Mouse (Mus musculus): ENCODE data around the gene Meox1. TPM values are rescaled to one million over a fixed set of nuclear protein-coding genes. Genes with fewer than 3 reads are reported as not detected.
A peak's percentile ranks its signal among the peaks of the same experiment; 100 is the strongest.

Meox1 gene
- polyA plus RNA-seq (2015; fragmentation: Nextera tagmentation; extraction: Ambion mirVana), result 15.2 and 15.5 TPM in 2 replicates

DNA sequence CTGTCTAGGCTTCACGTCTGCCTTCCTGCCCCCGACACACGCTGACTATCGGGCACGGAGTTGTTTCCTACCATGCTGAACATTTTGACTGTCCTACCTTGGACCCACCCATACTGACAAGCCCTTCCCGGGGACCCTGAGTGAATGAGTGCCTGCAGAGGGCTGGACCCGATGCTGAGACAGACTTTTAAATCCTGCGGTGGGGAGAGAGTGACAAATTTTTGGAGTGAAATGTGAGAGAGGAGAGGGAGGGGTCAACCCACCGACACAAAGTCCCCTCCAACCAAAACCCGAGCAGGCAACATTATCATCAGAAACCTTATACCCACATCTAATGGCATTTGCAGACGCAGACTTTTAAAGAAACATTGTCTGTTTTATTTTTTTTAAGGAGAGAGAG, at the start of gene Meox1:
TSS of gene Meox1 (minus strand) at position 171 of the 400 bp plus-strand sequence.
- H3K9ac ChIP-seq (replicated peaks; ENCODE audit: low read length), result peak within 1 kb of the TSS; percentile 61
- 7% methylated on average over 11 of the region's 11 CpGs for WGBS
- H3K9me3 ChIP-seq (ENCODE audit: low read length), result no peaks in the 10 kb centered on the region
- peaks cover 58% of the 10 kb centered on the region for H3K4me1 ChIP-seq (ENCODE audit: insufficient read depth, low read length)
- no peaks in the 10 kb centered on the region for H3K36me3 ChIP-seq (ENCODE audit: insufficient read depth, low read length)
- peaks cover 19% of the 10 kb centered on the region for H3K27me3 ChIP-seq (ENCODE audit: insufficient read depth, low read length)
- peak within 1 kb of the TSS; percentile 46 for H3K4me2 ChIP-seq (replicated peaks; ENCODE audit: low read depth, low read length)
- H3K27ac ChIP-seq (ENCODE audit: low read length), result peak within 1 kb of the TSS; percentile 26
- ATAC-seq (ENCODE audit: low FRiP score, low TSS enrichment), result peak; percentile 24; the same call in 1 of the 2 replicates
- H3K4me3 ChIP-seq (ENCODE audit: low read length), result peak within 1 kb of the TSS; percentile 31

- H3K27ac ChIP-seq (ENCODE audit: low read length), result no peak overlapping the region
- WGBS, result 57% methylated on average over 3 of the region's 3 CpGs
- H3K27me3 ChIP-seq (ENCODE audit: insufficient read depth, low read length), result no peaks in the 10 kb centered on the region
- no peak overlapping the region for H3K9ac ChIP-seq (replicated peaks; ENCODE audit: low read length)
- ATAC-seq (ENCODE audit: low FRiP score, low TSS enrichment), result no peak
- no peak overlapping the region for H3K4me2 ChIP-seq (replicated peaks; ENCODE audit: low read depth, low read length)
- no peaks in the 10 kb centered on the region for H3K36me3 ChIP-seq (ENCODE audit: insufficient read depth, low read length)
- H3K4me3 ChIP-seq (ENCODE audit: low read length), result no peak overlapping the region
- no peaks in the 10 kb centered on the region for H3K9me3 ChIP-seq (ENCODE audit: low read length)
- H3K4me1 ChIP-seq (ENCODE audit: insufficient read depth, low read length), result peaks cover 10% of the 10 kb centered on the region
Observed at GRCm38 (mm10) chr11:101943055-101943454, 48.9 kb upstream of the Meox1 start.

GRCm38 (mm10) chr11:101937108-101937507, 42.9 kb upstream of the Meox1 start:
- Histone ChIP-seq H3K36me3 (ENCODE audit: insufficient read depth, low read length) (no peaks in the 10 kb centered on the region), H3K27me3 (ENCODE audit: insufficient read depth, low read length) (0 out of 2 replicates have a peak, but pooled peaks cover 2% of the 10 kb centered on the region), H3K4me2 (replicated peaks; ENCODE audit: low read depth, low read length) (peak overlapping the region; percentile 81), H3K9me3 (ENCODE audit: low read length) (no peaks in the 10 kb centered on the region), H3K4me1 (ENCODE audit: insufficient read depth, low read length) (peaks cover 23% of the 10 kb centered on the region), H3K27ac (ENCODE audit: low read length) (no peak overlapping the region), H3K9ac (replicated peaks; ENCODE audit: low read length) (peak overlapping the region; percentile 70), H3K4me3 (ENCODE audit: low read length) (peak overlapping the region; percentile 46)
- ATAC-seq (ENCODE audit: low FRiP score, low TSS enrichment), result peak; percentile 46; the same call in 1 of the 2 replicates
- 0% methylated on average over 32 of the region's 32 CpGs for WGBS

GRCm38 (mm10) chr11:101936421-101936820, 42.2 kb upstream of the Meox1 start:
- ATAC-seq (ENCODE audit: low FRiP score, low TSS enrichment), result no peak
- H3K27ac ChIP-seq (ENCODE audit: low read length), result no peak overlapping the region
- no peak overlapping the region for H3K4me3 ChIP-seq (ENCODE audit: low read length)
- H3K9me3 ChIP-seq (ENCODE audit: low read length), result no peaks in the 10 kb centered on the region
- peak overlapping the region; percentile 81; the same call in 1 of the 2 replicates for H3K4me2 ChIP-seq (replicated peaks; ENCODE audit: low read depth, low read length)
- H3K27me3 ChIP-seq (ENCODE audit: insufficient read depth, low read length), result 0 out of 2 replicates have a peak, but pooled peaks cover 2% of the 10 kb centered on the region
- 39% methylated on average over 7 of the region's 7 CpGs for WGBS
- H3K4me1 ChIP-seq (ENCODE audit: insufficient read depth, low read length), result peaks cover 23% of the 10 kb centered on the region
- no peaks in the 10 kb centered on the region for H3K36me3 ChIP-seq (ENCODE audit: insufficient read depth, low read length)
- H3K9ac ChIP-seq (replicated peaks; ENCODE audit: low read length), result no peak overlapping the region

GRCm38 (mm10) chr11:101935743-101936142, 41.6 kb upstream of the Meox1 start:
- Histone ChIP-seq H3K4me2 (replicated peaks; ENCODE audit: low read depth, low read length) (no peak overlapping the region), H3K27me3 (ENCODE audit: insufficient read depth, low read length) (0 out of 2 replicates have a peak, but pooled peaks cover 2% of the 10 kb centered on the region), H3K4me1 (ENCODE audit: insufficient read depth, low read length) (peaks cover 23% of the 10 kb centered on the region), H3K9me3 (ENCODE audit: low read length) (no peaks in the 10 kb centered on the region), H3K36me3 (ENCODE audit: insufficient read depth, low read length) (no peaks in the 10 kb centered on the region), H3K27ac (ENCODE audit: low read length) (no peak overlapping the region), H3K9ac (replicated peaks; ENCODE audit: low read length) (no peak overlapping the region), H3K4me3 (ENCODE audit: low read length) (no peak overlapping the region)
- WGBS, result 27% methylated on average over 3 of the region's 3 CpGs
- ATAC-seq (ENCODE audit: low FRiP score, low TSS enrichment), result no peak

- Histone ChIP-seq H3K4me1 (ENCODE audit: insufficient read depth, low read length) (peaks cover 22% of the 10 kb centered on the region), H3K27ac (ENCODE audit: low read length) (no peak overlapping the region)
- 62% methylated on average over 4 of the region's 4 CpGs for WGBS
Observed at GRCm38 (mm10) chr11:101931978-101932377, 37.8 kb upstream of the Meox1 start.

GRCm38 (mm10) chr11:101928030-101928762, 34.0 kb upstream of the Meox1 start:
- Histone ChIP-seq H3K4me3 (ENCODE audit: low read length) (no peak overlapping the region), H3K4me2 (replicated peaks; ENCODE audit: low read depth, low read length) (no peak overlapping the region), H3K27ac (ENCODE audit: low read length) (no peak overlapping the region), H3K27me3 (ENCODE audit: insufficient read depth, low read length) (no peaks in the 10 kb centered on the region), H3K9me3 (ENCODE audit: low read length) (no peaks in the 10 kb centered on the region), H3K36me3 (ENCODE audit: insufficient read depth, low read length) (no peaks in the 10 kb centered on the region), H3K4me1 (ENCODE audit: insufficient read depth, low read length) (peaks cover 20% of the 10 kb centered on the region; the same call in 1 of the 2 replicates), H3K9ac (replicated peaks; ENCODE audit: low read length) (no peak overlapping the region)
- WGBS, result 27% methylated on average over 25 of the region's 25 CpGs
- ATAC-seq (ENCODE audit: low FRiP score, low TSS enrichment), result peak; percentile 14; the same call in 1 of the 2 replicates

More at GRCm38 (mm10) chr11:101931978-101932377, 37.8 kb upstream of the Meox1 start:
- Histone ChIP-seq H3K27me3 (ENCODE audit: insufficient read depth, low read length) (0 out of 2 replicates have a peak, but pooled peaks cover 2% of the 10 kb centered on the region), H3K4me3 (ENCODE audit: low read length) (no peak overlapping the region), H3K36me3 (ENCODE audit: insufficient read depth, low read length) (no peaks in the 10 kb centered on the region), H3K9me3 (ENCODE audit: low read length) (no peaks in the 10 kb centered on the region), H3K4me2 (replicated peaks; ENCODE audit: low read depth, low read length) (no peak overlapping the region), H3K9ac (replicated peaks; ENCODE audit: low read length) (no peak overlapping the region)
- ATAC-seq (ENCODE audit: low FRiP score, low TSS enrichment), result no peak

DNA sequence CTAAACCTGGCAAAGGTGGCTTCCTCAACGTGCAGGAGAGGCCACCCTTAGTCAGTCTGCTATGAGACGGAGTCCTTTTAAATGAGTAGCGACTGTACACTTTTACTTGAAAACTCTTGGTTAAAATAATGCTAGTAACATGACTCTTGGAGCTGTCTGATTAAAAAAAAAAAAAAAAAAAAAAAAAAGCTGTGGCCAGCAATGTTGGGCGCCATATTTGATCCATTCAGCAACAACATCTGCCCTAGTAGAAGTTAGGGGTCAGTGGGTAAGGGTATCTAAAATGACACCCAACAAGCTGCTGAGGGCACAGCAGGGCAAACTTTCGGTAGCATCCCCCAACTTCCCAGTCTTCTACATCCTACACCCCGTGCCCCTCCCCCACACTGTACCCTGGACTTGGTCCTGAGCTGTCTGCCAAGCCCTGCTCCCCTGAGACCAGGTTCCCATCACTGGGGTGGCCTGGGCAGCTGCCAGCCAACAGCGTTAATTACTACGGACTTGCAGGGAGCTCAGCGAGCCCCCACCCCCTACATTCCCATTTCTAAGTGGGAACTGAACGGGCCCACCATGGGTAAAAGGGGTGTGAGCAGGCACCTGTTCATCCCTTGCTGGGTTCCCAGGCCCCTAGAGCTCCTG, 32.9 kb upstream of the Meox1 start:
- Histone ChIP-seq H3K4me1 (ENCODE audit: insufficient read depth, low read length) (peaks cover 20% of the 10 kb centered on the region; the same call in 1 of the 2 replicates), H3K27me3 (ENCODE audit: insufficient read depth, low read length) (no peaks in the 10 kb centered on the region), H3K4me3 (ENCODE audit: low read length) (no peak overlapping the region), H3K9me3 (ENCODE audit: low read length) (no peaks in the 10 kb centered on the region), H3K27ac (ENCODE audit: low read length) (no peak overlapping the region), H3K9ac (replicated peaks; ENCODE audit: low read length) (no peak overlapping the region), H3K36me3 (ENCODE audit: insufficient read depth, low read length) (no peaks in the 10 kb centered on the region), H3K4me2 (replicated peaks; ENCODE audit: low read depth, low read length) (no peak overlapping the region)
- ATAC-seq (ENCODE audit: low FRiP score, low TSS enrichment), result no peak
- WGBS, result 80% methylated on average over 10 of the region's 10 CpGs

- ATAC-seq (ENCODE audit: low FRiP score, low TSS enrichment), result 0 out of 2 replicates have a peak, but pooled peaks have one; percentile 40
- H3K27ac ChIP-seq (ENCODE audit: low read length), result peak overlapping the region; percentile 65
- no peaks in the 10 kb centered on the region for H3K9me3 ChIP-seq (ENCODE audit: low read length)
- no peaks in the 10 kb centered on the region for H3K36me3 ChIP-seq (ENCODE audit: insufficient read depth, low read length)
- H3K4me1 ChIP-seq (ENCODE audit: insufficient read depth, low read length), result peaks cover 20% of the 10 kb centered on the region; the same call in 1 of the 2 replicates
- H3K4me3 ChIP-seq (ENCODE audit: low read length), result no peak overlapping the region
- no peak overlapping the region for H3K4me2 ChIP-seq (replicated peaks; ENCODE audit: low read depth, low read length)
- H3K9ac ChIP-seq (replicated peaks; ENCODE audit: low read length), result no peak overlapping the region
- 46% methylated on average over 6 of the region's 6 CpGs for WGBS
- no peaks in the 10 kb centered on the region for H3K27me3 ChIP-seq (ENCODE audit: insufficient read depth, low read length)
Observed at GRCm38 (mm10) chr11:101925636-101926035, 31.5 kb upstream of the Meox1 start.

Measured in kidney, embryonic 16.5 days (tissue).